Mouse (Mus musculus): ENCODE results near the gene Tesk1.

GRCm38 (mm10) chr4:43424072-43424471 is 17.7 kb upstream of the Tesk1 start:
- no peak for TF ChIP-seq POLR2A (IDR thresholded peaks at IDR 0.05; ENCODE audit: insufficient read length, low read depth)
- TF ChIP-seq TCF3 (IDR thresholded peaks at IDR 0.05; ENCODE audit: insufficient read length, low read depth) = no peak
- no peak for TF ChIP-seq POLR2AphosphoS2 (IDR thresholded peaks at IDR 0.05; ENCODE audit: insufficient read length, low read depth)

Data from myocyte (in vitro differentiated cells).